Mouse (Mus musculus): ENCODE data around the gene Sun2.

- TF ChIP-seq CTCF (IDR thresholded peaks at IDR 0.05) = no peak
- no peak for TF ChIP-seq POLR2A (IDR thresholded peaks at IDR 0.05; ENCODE audit: insufficient read depth, low read depth, low read length)
- TF ChIP-seq EP300 (IDR thresholded peaks at IDR 0.05; ENCODE audit: insufficient read depth, low read depth, low read length) = no peak
Observed at GRCm38 (mm10) chr15:79683146-79683545, 59.2 kb downstream of the Sun2 start.

Data from heart, adult 2 months (tissue).